Mouse (Mus musculus) heart, postnatal 36 days (tissue): ENCODE data around the gene Ranbp3l. TPM values are rescaled to one million over a fixed set of nuclear protein-coding genes. Genes with fewer than 3 reads are reported as not detected.

ENCODE experiments used
- DNase-seq, 2 experiments: peaks; one replicate each; pipeline ENCODE4 v3.0.0; 2021 to 2022
- intact Hi-C: fragments of 180-260 bp; cut with DNase I; formaldehyde crosslinking; loops from one replicate; pipeline ENCODE4 v1.15.1; 2025
- total RNA-seq, 2 experiments: library from RNA; stranded (reverse); gene quantifications; 2 replicates each; pipeline ENCODE4 v1.2.3; 2021

The Ranbp3l gene
- total RNA-seq, 2 experiments from 2014 or later, result not detected

GRCm38 (mm10) chr15:9090662-9091061 lies 122.9 kb downstream of the Ranbp3l start:
- intact Hi-C loops, result no loop called here
- DNase-seq, result no peak

DNA sequence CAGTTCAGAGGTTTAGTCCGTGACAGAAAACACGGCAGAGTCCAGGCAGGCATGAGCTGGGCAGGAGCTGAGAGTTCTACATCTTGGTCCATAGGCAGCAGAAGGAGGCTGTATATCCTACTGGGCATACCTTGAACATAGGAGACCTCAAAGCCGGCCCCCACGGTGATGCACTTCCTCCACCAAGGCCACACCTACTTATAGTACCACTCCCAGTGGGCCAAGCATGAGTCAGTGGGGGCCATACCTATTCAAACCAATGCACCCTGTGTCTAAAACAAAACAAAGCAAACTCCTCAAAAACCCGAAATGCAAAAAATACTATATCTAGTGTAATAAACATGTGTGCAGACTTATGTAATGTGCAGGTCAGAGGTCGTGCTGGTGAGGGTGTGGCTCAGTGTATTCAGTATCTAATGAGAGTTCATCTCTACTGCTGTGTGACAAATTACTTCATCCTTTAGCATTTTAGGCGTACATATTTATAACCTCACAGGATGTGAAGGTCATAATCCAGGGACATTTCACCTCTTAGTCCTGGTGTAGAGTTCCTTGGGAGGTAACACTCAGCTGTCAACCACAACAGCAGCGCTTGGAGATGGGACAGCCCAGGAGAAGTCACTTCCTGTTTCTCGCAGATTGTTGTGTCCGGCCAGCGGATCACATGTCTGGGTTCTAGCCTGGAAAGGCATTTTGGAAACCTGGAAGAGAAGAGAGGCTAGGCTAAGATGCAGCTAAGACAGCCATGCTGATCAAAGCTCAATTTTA lies 126.0 kb downstream of the Ranbp3l start:
- intact Hi-C loops, result no loop called here

DNA sequence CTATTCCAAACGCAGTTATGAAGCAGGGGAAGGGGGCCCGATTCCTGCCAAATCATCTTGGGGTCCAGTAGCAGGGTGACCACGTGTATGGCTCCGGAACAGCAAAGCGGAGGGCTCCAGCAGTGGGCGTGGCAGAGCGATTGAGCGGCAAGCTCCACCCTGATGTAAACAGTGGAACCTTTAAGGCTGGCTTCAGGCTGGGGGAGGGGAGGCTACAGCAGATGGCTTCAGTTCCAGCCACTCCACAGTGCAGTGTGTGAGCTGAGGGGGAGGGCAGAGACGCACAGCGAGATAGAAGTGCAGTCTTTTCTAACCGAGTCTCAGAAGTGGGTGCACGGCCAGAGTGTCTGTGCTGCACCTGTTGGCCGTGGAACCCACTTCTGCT lies 126.6 kb downstream of the Ranbp3l start:
- intact Hi-C loops, result no loop called here
- peak in 1 of 2 experiments; percentile 13 for DNase-seq

More for the DNA sequence above, 126.0 kb downstream of the Ranbp3l start:
- DNase-seq, result no peak

GRCm38 (mm10) chr15:9096865-9097264 lies 129.1 kb downstream of the Ranbp3l start:
- intact Hi-C loops, result no loop called here
- DNase-seq, result no peak

- intact Hi-C loops, result no loop called here
- no peak for DNase-seq
These were observed 132.8 kb downstream of the Ranbp3l start for GRCm38 (mm10) chr15:9100446-9101077.

GRCm38 (mm10) chr15:9106303-9107074 lies 138.7 kb downstream of the Ranbp3l start:
- intact Hi-C loops, result no loop called here
- DNase-seq, result no peak

DNA sequence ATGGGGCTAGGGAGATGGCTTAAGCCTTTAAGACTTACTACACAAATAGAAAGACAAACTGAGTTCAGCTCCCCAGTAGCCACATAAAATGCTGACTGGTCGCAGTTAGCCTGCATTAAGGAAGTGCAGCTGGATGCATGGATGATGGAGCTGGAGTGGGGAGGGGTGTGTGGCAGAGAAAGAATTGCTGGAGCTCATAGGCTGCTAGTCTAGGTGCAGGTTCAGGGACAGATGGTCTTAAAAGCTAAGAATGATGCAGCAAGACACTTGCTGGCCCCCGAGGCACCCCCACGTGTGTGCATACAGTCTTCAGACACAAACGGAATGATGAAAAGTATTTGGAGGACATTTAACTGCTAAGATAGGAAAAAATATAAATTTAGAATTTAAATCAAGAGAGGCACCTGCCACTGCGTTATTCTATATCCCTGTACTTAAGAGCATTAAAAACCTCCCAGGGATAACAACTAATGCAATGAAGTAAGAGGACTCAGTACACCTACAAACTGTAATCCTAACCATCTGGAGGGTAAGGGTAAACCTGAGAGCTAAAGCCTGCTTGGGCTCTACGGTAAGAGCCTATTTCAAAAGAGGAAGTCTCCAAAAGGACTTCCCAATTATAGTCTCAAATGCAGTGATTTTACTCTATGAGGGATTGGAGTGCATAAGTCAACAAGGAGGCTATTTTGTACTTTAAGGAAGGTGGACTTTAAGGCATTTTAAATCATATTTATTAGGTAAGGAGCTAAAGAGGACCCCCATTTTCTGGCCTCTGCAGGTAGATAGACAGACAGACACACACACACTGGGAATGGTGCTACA lies 143.0 kb downstream of the Ranbp3l start:
- DNase-seq, result no peak
- intact Hi-C loops, result no loop called here

DNA sequence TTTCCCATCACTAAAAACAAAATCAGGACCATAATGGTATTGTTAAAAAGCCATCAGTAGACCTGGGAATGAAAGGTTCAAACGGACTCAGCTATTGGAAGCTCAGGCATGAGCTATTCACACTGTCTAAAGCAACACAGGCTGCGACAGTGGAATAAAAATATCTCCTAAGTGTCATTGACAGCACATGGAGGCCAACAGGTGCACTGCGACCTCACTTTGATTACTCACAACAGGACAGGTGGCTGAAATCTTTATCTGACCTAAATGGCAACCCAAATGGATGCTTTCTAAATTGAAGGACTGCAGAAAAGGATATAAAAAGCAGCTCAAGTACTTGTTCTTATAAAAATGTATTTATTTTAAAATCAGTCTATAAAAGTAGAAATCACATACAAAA lies 143.9 kb downstream of the Ranbp3l start:
- DNase-seq, result no peak
- intact Hi-C loops, result no loop called here

- intact Hi-C loops, result no loop called here
- no peak for DNase-seq
These were observed 145.8 kb downstream of the Ranbp3l start for GRCm38 (mm10) chr15:9113556-9113955.

- DNase-seq, result no peak
- intact Hi-C loops, result no loop called here
These were observed 146.4 kb downstream of the Ranbp3l start for GRCm38 (mm10) chr15:9114131-9114530.

DNA sequence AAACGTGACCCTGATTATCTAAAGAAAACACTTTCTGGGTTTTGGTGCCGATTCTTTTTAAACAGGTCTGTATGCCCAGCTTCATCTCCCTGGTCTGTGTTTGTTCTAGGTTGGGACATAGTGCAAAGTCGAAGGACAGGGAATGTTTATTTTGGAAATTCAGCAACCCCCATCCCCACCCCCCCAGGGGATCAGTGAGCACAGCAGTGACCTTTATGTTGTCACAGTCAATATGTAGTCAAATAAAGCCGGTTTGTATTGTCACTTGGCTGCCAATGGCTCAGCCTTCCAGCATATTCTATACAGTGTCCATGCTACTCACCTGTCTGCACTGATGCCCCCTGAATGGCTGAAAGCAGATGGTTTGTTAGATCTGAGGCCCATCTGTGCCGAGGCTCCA lies 146.8 kb downstream of the Ranbp3l start:
- DNase-seq, result no peak
- intact Hi-C loops, result no loop called here

Other genes starting within 250 kb of the Ranbp3l start
- gene Nadk2, start 103.3 kb downstream of the Ranbp3l start, total RNA-seq, result 10 to 100 TPM; 67.0 to 76.8 TPM
- 10 to 100 TPM; 11.7 to 12.8 TPM for gene Lmbrd2, start 172.6 kb downstream of the Ranbp3l start, total RNA-seq
- gene Skp2, start 187.5 kb downstream of the Ranbp3l start, total RNA-seq, result under 1 TPM; 0.73 to 0.86 TPM